Mouse (Mus musculus) lung, embryonic 16.5 days (tissue): ENCODE results near the gene Fuz. TPM values are rescaled to one million over a fixed set of nuclear protein-coding genes. Genes with fewer than 3 reads are reported as not detected.

ENCODE experiments used
- ATAC-seq: fragments of 200-750 bp; cut with Nextera tagmentation; 2 replicates; pipeline ENCODE4 v1.8.0; 2017; ENCODE audit warnings: low read depth, mild to moderate bottlenecking, moderate library complexity
- H3K27ac ChIP-seq: fragments of 300-500 bp; sonication (generic); 2 replicates; pipeline ENCODE4 v1.5.1; 2014; ENCODE audit warnings: mild to moderate bottlenecking, control low read depth, low read length
- H3K27me3 ChIP-seq: fragments of 300-500 bp; sonication (generic); 2 replicates; pipeline ENCODE4 v1.6.1; 2014; ENCODE audit warnings: low read depth, low read length, mixed read lengths; ENCODE audit not compliant: control insufficient read depth, insufficient read depth
- H3K36me3 ChIP-seq: fragments of 300-500 bp; sonication (generic); 2 replicates; pipeline ENCODE4 v1.6.1; 2014; ENCODE audit warnings: low read length; ENCODE audit not compliant: control insufficient read depth, insufficient read depth
- H3K4me1 ChIP-seq: fragments of 300-500 bp; sonication (generic); replicated peaks from 2 replicates; pipeline ENCODE4 v1.6.1; 2014; ENCODE audit warnings: low read length, mixed read lengths; ENCODE audit not compliant: control insufficient read depth, insufficient read depth
- H3K4me2 ChIP-seq: fragments of 300-500 bp; sonication (generic); 2 replicates; pipeline ENCODE4 v1.6.1; 2014; ENCODE audit warnings: low read depth, low read length, control low read depth
- H3K4me3 ChIP-seq: fragments of 300-500 bp; sonication (generic); 2 replicates; pipeline ENCODE4 v1.5.1; 2014; ENCODE audit warnings: mild to moderate bottlenecking, low read length, control low read depth
- H3K9ac ChIP-seq: fragments of 300-500 bp; sonication (generic); 2 replicates; pipeline ENCODE4 v1.6.1; 2014; ENCODE audit warnings: low read length, control low read depth
- H3K9me3 ChIP-seq: fragments of 300-500 bp; sonication (generic); 2 replicates; pipeline ENCODE4 v1.6.1; 2016; ENCODE audit warnings: low read length; ENCODE audit not compliant: control insufficient read depth
- WGBS: fragments of 180-500 bp; shearing (Covaris S2); extraction: QIAGEN DNeasy Blood & Tissue Kit; methylation state at CpG from one replicate; pipeline ENCODE4 v1.1.7; 2014; 5-methylcytosine and 5-hydroxymethylcytosine counted together
- polyA plus RNA-seq: library from polyadenylated mRNA; unstranded; fragments of >200 nt; fragmentation: Nextera tagmentation; extraction: Ambion mirVana; gene quantifications from 2 replicates; pipeline ENCODE4 v1.2.1, GENCODE M21; 2015

Gene Fuz
- polyA plus RNA-seq, 1 experiment from 2014 or later: 24.3 TPM

DNA sequence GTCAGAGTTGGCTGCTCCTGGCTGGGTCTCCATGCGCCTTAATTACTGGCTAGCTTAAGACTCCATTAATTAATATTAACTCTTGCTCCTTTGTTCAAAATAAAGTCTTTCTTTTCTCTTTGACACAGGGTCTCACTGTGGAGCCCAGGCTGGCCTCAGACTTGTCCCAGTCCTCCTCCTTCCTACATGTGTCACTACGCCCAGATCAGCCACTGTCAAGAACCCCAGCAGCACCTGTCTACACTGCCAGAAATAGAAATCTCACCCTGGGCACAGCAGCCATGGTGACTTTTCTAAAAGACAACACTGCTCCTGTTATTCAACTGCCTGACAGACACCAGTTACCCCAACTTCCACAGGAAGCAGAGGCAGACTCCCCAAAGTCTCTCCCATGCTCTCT is 18.5 kb downstream of the Fuz start:
- H3K36me3 ChIP-seq: peaks cover 34% of the 10 kb centered on the region
- no peak for ATAC-seq
- WGBS: 92% methylated on average over 2 of the region's 2 CpGs

DNA sequence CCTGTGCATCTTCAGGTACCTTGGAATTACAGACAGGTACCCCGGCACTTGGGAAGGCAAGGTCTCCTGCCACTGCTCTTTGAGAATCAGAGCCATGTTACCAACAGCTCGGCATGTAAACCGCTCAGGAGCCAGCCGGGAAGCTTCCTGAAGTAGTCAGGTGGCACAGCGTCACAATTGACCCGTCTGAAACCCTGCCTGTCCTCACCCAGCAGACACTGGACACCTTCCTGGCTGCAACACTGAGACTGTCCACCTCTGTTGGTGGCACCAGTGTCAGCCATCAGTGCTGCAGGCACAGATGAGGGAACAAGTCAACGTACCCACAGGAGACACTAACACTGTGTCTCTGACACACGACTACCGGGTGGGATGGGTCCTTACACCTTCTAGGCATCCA is 19.4 kb downstream of the Fuz start:
- peaks cover 8% of the 10 kb centered on the region for H3K4me1 ChIP-seq
- no peak overlapping the region for H3K4me2 ChIP-seq
- no peak overlapping the region for H3K9ac ChIP-seq
- no peak overlapping the region for H3K27ac ChIP-seq
- H3K4me3 ChIP-seq: no peak overlapping the region
- no peaks in the 10 kb centered on the region for H3K9me3 ChIP-seq
- 89% methylated on average over 9 of the region's 9 CpGs for WGBS
- peaks cover 28% of the 10 kb centered on the region for H3K36me3 ChIP-seq
- no peaks in the 10 kb centered on the region for H3K27me3 ChIP-seq
- no peak for ATAC-seq

More for the DNA sequence above, 18.5 kb downstream of the Fuz start:
- no peak overlapping the region for H3K4me3 ChIP-seq
- H3K4me1 ChIP-seq: peaks cover 8% of the 10 kb centered on the region
- no peaks in the 10 kb centered on the region for H3K9me3 ChIP-seq
- H3K9ac ChIP-seq: no peak overlapping the region
- no peak overlapping the region for H3K4me2 ChIP-seq
- no peaks in the 10 kb centered on the region for H3K27me3 ChIP-seq
- H3K27ac ChIP-seq: no peak overlapping the region

DNA sequence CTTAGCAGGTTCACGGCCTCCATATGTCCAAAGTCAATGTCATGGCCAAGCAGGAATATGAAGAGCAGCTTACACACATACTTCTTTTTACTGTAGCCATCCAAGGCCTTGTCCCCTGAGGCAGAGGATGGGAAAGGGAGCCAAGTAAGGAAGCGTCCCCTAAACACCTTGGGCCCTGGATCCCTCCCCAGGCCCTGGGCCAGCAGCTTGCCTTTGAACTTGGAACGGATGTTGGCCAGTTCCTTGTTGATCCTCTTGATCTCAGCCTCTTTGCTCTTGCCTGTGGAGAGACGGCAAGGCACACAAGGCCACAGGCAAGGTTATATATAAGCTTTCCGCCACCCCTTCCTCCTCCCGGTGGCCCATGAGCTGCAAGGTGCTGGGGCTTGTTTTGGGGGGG is 20.3 kb downstream of the Fuz start:
- no peak for ATAC-seq
- H3K27me3 ChIP-seq: no peaks in the 10 kb centered on the region
- H3K4me1 ChIP-seq: peaks cover 8% of the 10 kb centered on the region
- no peak overlapping the region for H3K27ac ChIP-seq
- H3K9me3 ChIP-seq: no peaks in the 10 kb centered on the region
- peaks cover 20% of the 10 kb centered on the region for H3K36me3 ChIP-seq
- 74% methylated on average over 6 of the region's 6 CpGs for WGBS
- H3K4me2 ChIP-seq: no peak overlapping the region
- no peak overlapping the region for H3K4me3 ChIP-seq
- no peak overlapping the region for H3K9ac ChIP-seq

DNA sequence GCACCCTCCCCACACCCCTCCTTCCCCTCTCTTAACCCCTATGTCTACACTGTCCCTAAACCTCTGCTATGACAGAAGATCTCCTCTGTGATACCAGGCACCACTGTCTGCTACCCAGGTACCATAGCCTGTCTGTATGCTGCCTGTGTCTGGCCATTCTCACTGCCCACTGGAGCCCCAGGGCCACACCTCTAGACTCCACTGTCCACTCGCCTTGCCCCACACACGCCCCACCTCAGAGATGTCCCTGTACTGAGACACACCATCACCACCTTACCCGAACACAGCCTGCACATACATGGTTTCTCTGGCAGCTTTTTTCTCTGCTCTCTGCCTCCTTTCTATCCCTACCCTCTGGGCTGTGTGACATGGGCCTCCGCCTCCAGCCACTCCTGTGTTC is 21.0 kb downstream of the Fuz start:
- Histone ChIP-seq H3K9me3 (no peaks in the 10 kb centered on the region), H3K4me1 (peaks cover 8% of the 10 kb centered on the region), H3K4me3 (no peak overlapping the region), H3K27me3 (no peaks in the 10 kb centered on the region), H3K9ac (no peak overlapping the region), H3K27ac (no peak overlapping the region), H3K4me2 (no peak overlapping the region), H3K36me3 (peaks cover 20% of the 10 kb centered on the region)
- ATAC-seq: peak; percentile 13; the same call in 1 of the 2 replicates
- WGBS: 90% methylated on average over 4 of the region's 4 CpGs

DNA sequence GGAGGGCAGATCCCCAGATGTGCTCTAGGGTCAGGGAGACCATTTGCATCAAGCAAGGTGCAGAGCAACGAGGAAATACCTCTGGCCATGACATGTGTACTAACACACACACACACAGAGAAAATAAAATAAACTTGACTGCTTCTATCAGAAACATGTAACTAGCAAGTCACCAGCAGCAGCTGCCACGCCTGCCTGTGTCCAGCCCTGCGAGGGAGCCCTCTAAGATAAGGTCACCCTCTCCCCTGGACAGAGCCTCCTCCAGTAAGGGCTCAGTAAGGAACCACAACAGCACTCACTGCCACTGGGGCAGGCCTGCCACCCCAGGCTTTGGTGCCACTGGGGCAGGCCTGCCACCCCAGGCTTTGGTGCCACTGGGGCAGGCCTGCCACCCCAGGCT is 22.3 kb downstream of the Fuz start:
- Histone ChIP-seq H3K4me2 (no peak overlapping the region), H3K9ac (no peak overlapping the region), H3K4me3 (no peak overlapping the region), H3K36me3 (peaks cover 24% of the 10 kb centered on the region), H3K9me3 (no peaks in the 10 kb centered on the region), H3K27ac (no peak overlapping the region), H3K4me1 (peaks cover 8% of the 10 kb centered on the region), H3K27me3 (no peaks in the 10 kb centered on the region)
- no peak for ATAC-seq
- 47% methylated on average over 3 of the region's 3 CpGs for WGBS

DNA sequence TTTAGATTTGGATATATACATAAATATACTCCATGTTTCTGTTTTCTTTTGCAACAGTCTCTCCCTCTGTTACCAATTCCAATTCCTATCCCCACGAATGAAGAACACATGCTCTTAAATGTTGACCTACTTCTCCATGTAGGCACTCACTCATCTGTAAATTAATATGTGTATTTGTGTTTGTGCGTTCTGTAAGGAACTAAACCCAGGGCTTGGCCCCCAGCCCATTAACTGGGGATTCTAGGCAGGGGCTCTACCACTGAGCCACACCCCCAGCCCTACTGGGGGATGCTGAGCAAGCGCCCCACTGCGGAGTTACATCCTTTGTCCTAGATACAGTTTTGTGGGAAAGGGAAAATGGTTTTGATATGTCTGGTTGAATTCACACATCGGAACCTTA is 23.2 kb downstream of the Fuz start:
- no peak overlapping the region for H3K4me2 ChIP-seq
- H3K36me3 ChIP-seq: peaks cover 25% of the 10 kb centered on the region
- H3K27me3 ChIP-seq: no peaks in the 10 kb centered on the region
- no peak overlapping the region for H3K4me3 ChIP-seq
- peaks cover 8% of the 10 kb centered on the region for H3K4me1 ChIP-seq
- H3K27ac ChIP-seq: no peak overlapping the region
- no peak overlapping the region for H3K9ac ChIP-seq
- no peak for ATAC-seq
- no peaks in the 10 kb centered on the region for H3K9me3 ChIP-seq
- 83% methylated on average over 5 of the region's 5 CpGs for WGBS

DNA sequence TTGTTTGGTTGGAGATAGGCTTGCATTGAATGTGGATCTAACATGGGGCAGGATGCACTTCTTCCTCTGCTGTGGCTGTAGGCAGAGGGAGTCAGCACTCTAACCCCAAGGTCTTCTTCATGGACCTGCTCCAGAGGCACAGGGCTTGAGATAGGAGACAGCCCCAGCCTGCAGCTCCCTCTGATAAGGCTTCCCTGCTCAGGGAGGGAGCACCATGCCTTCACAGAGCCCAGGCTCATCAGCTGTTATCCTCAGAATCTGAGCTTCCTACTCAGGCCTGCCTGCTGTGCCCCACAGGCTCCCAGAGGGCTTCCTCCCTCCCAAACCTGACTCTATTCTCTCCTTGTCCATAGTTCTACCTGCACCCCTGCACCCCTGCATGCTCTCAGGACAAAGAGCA is 26.7 kb downstream of the Fuz start:
- Histone ChIP-seq H3K36me3 (peaks cover 22% of the 10 kb centered on the region), H3K27ac (no peak overlapping the region)
- no peak for ATAC-seq

DNA sequence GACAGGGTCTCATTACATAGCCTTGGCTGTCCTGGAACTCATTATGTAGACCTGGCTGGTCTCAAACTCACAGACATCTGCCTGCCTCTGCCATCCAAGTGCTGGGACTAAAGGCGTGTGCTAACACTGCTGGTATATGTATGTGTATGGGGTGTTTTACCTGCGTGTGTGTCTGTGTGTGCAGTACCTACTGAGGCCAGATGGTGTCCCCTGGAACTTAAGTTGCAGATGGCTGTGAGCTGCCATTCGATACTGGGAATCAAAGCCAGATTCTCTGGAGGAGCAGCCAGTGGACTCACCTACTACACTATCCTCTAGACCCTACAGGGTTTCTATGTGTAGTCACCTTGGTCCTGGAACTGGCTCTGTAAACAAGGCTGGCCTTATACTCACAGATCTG is 29.6 kb downstream of the Fuz start:
- no peak overlapping the region for H3K4me3 ChIP-seq
- peaks cover 13% of the 10 kb centered on the region for H3K4me1 ChIP-seq
- H3K4me2 ChIP-seq: no peak overlapping the region
- no peak overlapping the region for H3K9ac ChIP-seq
- no peaks in the 10 kb centered on the region for H3K9me3 ChIP-seq
- WGBS: 70% methylated on average over 3 of the region's 3 CpGs
- H3K27me3 ChIP-seq: no peaks in the 10 kb centered on the region
- no peak for ATAC-seq
- H3K27ac ChIP-seq: no peak overlapping the region
- H3K36me3 ChIP-seq: peaks cover 22% of the 10 kb centered on the region

More for the DNA sequence above, 26.7 kb downstream of the Fuz start:
- Histone ChIP-seq H3K4me1 (peaks cover 6% of the 10 kb centered on the region), H3K9ac (no peak overlapping the region), H3K27me3 (no peaks in the 10 kb centered on the region), H3K9me3 (no peaks in the 10 kb centered on the region), H3K4me3 (no peak overlapping the region), H3K4me2 (no peak overlapping the region)

DNA sequence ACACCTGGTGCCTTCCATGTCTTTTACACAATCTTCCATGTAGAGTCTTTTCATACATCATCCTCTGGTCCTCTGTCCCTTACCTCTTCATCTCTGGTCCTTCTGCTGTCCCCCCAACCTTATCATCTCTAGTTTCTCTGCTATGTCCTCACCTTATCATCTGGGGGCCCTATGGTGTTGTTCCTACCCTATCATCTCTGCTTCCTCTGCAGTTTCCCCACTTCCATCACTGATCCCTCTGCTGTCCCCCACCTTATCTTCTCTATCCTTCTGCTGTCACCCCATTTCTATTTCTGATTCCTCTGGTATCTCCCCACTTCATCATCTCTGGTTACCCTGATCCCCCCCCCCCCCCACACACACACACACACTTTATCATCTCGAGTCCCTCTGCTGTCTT is 32.7 kb downstream of the Fuz start:
- Histone ChIP-seq H3K4me1 (peaks cover 14% of the 10 kb centered on the region), H3K27me3 (no peaks in the 10 kb centered on the region), H3K9me3 (no peaks in the 10 kb centered on the region), H3K27ac (no peak overlapping the region), H3K4me3 (peak overlapping the region; percentile 95), H3K9ac (peak overlapping the region; percentile 95), H3K4me2 (peak overlapping the region; percentile 68), H3K36me3 (peaks cover 8% of the 10 kb centered on the region)
- ATAC-seq: no peak
- WGBS: 0% methylated on average over 1 of the region's 1 CpGs
